Mouse (Mus musculus) embryonic facial prominence, embryonic 11.5 days (tissue): ENCODE data around the gene Wdr4. TPM values are rescaled to one million over a fixed set of nuclear protein-coding genes. Genes with fewer than 3 reads are reported as not detected.

Source experiments
- ATAC-seq: fragments of 200-750 bp; cut with Nextera tagmentation; replicated peaks from 2 replicates; pipeline ENCODE4 v1.8.0; 2017; ENCODE audit warnings: low read depth; ENCODE audit not compliant: insufficient number of reproducible peaks, low FRiP score, low TSS enrichment
- DNase-seq: peaks from one replicate; pipeline ENCODE4 v3.0.0-alpha.2; 2015; ENCODE audit warnings: low spot score
- H3K27ac ChIP-seq: fragments of 300-500 bp; sonication (generic); replicated peaks from 2 replicates; pipeline ENCODE4 v1.5.1; 2014; ENCODE audit warnings: mild to moderate bottlenecking, low read depth, low read length, control low read depth
- H3K27me3 ChIP-seq: fragments of 300-500 bp; sonication (generic); 2 replicates; pipeline ENCODE4 v1.6.1; 2014; ENCODE audit warnings: mild to moderate bottlenecking, low read length, moderate library complexity, mixed read lengths; ENCODE audit not compliant: control insufficient read depth, insufficient read depth
- H3K36me3 ChIP-seq: fragments of 300-500 bp; sonication (generic); replicated peaks from 2 replicates; pipeline ENCODE4 v1.6.1; 2014; ENCODE audit warnings: low read depth, mild to moderate bottlenecking, low read length, moderate library complexity, mixed read lengths; ENCODE audit not compliant: control insufficient read depth, insufficient read depth
- H3K4me1 ChIP-seq: fragments of 300-500 bp; sonication (generic); 2 replicates; pipeline ENCODE4 v1.6.1; 2014; ENCODE audit warnings: low read length, mixed read lengths; ENCODE audit not compliant: control insufficient read depth, insufficient read depth
- H3K4me2 ChIP-seq: fragments of 300-500 bp; sonication (generic); 2 replicates; pipeline ENCODE4 v1.6.1; 2014; ENCODE audit warnings: low read depth, mild to moderate bottlenecking, control low read depth, low read length, moderate library complexity
- H3K4me3 ChIP-seq: fragments of 300-500 bp; sonication (generic); 2 replicates; pipeline ENCODE4 v1.5.1; 2014; ENCODE audit warnings: low read depth, low read length, control low read depth
- H3K9ac ChIP-seq: fragments of 300-500 bp; sonication (generic); replicated peaks from 2 replicates; pipeline ENCODE4 v1.6.1; 2014; ENCODE audit warnings: mild to moderate bottlenecking, control low read depth, low read length
- H3K9me3 ChIP-seq: fragments of 300-500 bp; sonication (generic); replicated peaks from 2 replicates; pipeline ENCODE4 v1.6.1; 2016; ENCODE audit warnings: mild to moderate bottlenecking, low read length, inconsistent platforms, mixed read lengths; ENCODE audit not compliant: control insufficient read depth
- WGBS: fragments of 180-500 bp; shearing (Covaris S2); extraction: QIAGEN DNeasy Blood & Tissue Kit; methylation state at CpG from one replicate; pipeline ENCODE4 v1.1.7; 2014; 5-methylcytosine and 5-hydroxymethylcytosine counted together
- polyA plus RNA-seq: library from polyadenylated mRNA; unstranded; fragments of >200 nt; fragmentation: Nextera tagmentation; extraction: Ambion mirVana; gene quantifications from 2 replicates; pipeline ENCODE4 v1.2.1, GENCODE M21; 2014

The Wdr4 gene
- polyA plus RNA-seq, 1 experiment from 2014 or later, result 34.6 TPM

DNA sequence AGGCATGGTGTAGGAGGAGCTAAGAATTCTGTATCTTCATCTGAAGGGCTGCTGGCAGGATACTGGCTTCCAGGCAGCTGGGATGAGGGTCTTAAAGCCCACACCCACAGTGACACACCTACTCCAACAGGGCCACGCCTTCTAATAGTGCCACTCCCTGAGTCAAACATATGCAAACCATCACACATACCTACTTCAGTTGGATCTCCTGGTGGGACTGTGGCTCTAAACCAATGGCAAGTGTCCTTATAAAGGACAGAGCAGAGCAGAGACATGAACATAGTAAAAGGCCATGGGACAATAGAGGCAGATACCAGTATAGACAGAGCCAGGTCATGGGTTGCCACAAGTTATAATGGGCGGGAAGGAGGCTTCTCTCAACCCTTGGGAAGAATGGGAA lies 57.3 kb downstream of the Wdr4 start:
- WGBS, result 78% methylated on average over 2 of the region's 2 CpGs
- no peak for DNase-seq
- H3K9ac ChIP-seq, result no peak overlapping the region
- H3K4me2 ChIP-seq, result no peak overlapping the region
- no peak overlapping the region for H3K4me3 ChIP-seq
- H3K4me1 ChIP-seq, result no peaks in the 10 kb centered on the region
- no peaks in the 10 kb centered on the region for H3K9me3 ChIP-seq
- no peaks in the 10 kb centered on the region for H3K27me3 ChIP-seq
- no peaks in the 10 kb centered on the region; the same call in 1 of the 2 replicates for H3K36me3 ChIP-seq
- H3K27ac ChIP-seq, result no peak overlapping the region
- no peak for ATAC-seq

- Histone ChIP-seq H3K9ac (no peak overlapping the region), H3K27ac (no peak overlapping the region), H3K36me3 (no peaks in the 10 kb centered on the region; the same call in 1 of the 2 replicates), H3K27me3 (no peaks in the 10 kb centered on the region), H3K4me2 (no peak overlapping the region), H3K9me3 (no peaks in the 10 kb centered on the region), H3K4me1 (no peaks in the 10 kb centered on the region), H3K4me3 (no peak overlapping the region)
- no peak for ATAC-seq
- WGBS, result 63% methylated on average over 4 of the region's 4 CpGs
- no peak for DNase-seq
Observed at GRCm38 (mm10) chr17:31460416-31460815, 59.4 kb downstream of the Wdr4 start.

DNA sequence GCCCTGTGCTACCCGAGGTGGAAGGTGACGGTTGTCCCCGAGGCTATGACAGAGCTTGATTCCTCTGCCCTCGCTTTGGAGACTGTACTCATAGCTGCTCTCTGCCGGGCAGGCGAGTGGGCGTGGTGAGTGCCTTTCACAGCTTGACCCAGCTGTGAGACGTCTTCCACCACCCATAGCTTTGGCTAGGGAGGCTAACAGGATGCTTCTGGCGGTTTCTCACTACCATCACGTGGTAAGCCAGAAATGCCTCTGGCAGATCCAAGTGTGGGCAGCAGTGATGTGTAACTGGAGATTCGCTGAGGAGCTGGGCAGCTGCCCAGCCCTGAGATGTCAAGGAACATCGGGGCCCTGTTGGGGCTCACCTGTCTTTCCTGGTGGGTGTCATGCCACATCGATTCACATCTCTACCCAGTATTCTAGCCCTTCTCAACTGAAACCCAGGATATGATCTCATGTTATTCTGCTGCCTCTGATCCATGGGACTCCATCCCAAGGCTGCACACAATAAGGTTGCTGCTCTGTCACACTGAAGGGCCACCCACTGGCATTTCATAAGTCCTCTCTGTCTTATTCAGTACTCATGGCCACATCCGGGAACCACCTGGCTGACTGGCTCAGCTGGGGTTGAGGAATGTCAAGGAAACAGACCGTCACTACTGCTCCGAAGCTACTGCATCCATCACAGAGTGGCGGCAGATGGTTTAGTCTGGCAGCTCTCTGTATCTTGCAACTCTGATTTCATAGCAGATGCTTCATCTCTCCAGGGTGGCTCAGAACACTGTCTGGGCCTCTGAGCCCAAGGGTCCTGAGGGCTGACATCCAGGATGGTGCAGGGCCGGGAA lies 62.8 kb downstream of the Wdr4 start:
- ATAC-seq, result no peak
- 72% methylated on average over 18 of the region's 18 CpGs for WGBS

GRCm38 (mm10) chr17:31454056-31454455 lies 65.7 kb downstream of the Wdr4 start:
- DNase-seq (no peak), ATAC-seq (no peak)
- Histone ChIP-seq H3K9ac (no peak overlapping the region), H3K27me3 (no peaks in the 10 kb centered on the region), H3K4me1 (no peaks in the 10 kb centered on the region), H3K27ac (no peak overlapping the region), H3K4me3 (no peak overlapping the region), H3K9me3 (no peaks in the 10 kb centered on the region), H3K4me2 (no peak overlapping the region), H3K36me3 (no peaks in the 10 kb centered on the region)
- 75% methylated on average over 9 of the region's 9 CpGs for WGBS

More for the DNA sequence above, 62.8 kb downstream of the Wdr4 start:
- no peaks in the 10 kb centered on the region; the same call in 1 of the 2 replicates for H3K36me3 ChIP-seq
- DNase-seq, result no peak
- no peak overlapping the region for H3K27ac ChIP-seq
- H3K4me1 ChIP-seq, result no peaks in the 10 kb centered on the region
- no peak overlapping the region for H3K4me2 ChIP-seq
- no peaks in the 10 kb centered on the region for H3K9me3 ChIP-seq
- H3K27me3 ChIP-seq, result no peaks in the 10 kb centered on the region
- no peak overlapping the region for H3K4me3 ChIP-seq
- H3K9ac ChIP-seq, result no peak overlapping the region

GRCm38 (mm10) chr17:31453476-31453875 lies 66.3 kb downstream of the Wdr4 start:
- no peaks in the 10 kb centered on the region for H3K27me3 ChIP-seq
- DNase-seq, result no peak
- WGBS, result 82% methylated on average over 3 of the region's 3 CpGs
- no peak overlapping the region for H3K9ac ChIP-seq
- no peaks in the 10 kb centered on the region for H3K36me3 ChIP-seq
- H3K4me1 ChIP-seq, result no peaks in the 10 kb centered on the region
- ATAC-seq, result no peak
- no peak overlapping the region for H3K27ac ChIP-seq
- no peak overlapping the region for H3K4me2 ChIP-seq
- H3K4me3 ChIP-seq, result no peak overlapping the region
- no peaks in the 10 kb centered on the region for H3K9me3 ChIP-seq

GRCm38 (mm10) chr17:31452816-31453215 lies 67.0 kb downstream of the Wdr4 start:
- Histone ChIP-seq H3K36me3 (no peaks in the 10 kb centered on the region), H3K4me2 (no peak overlapping the region), H3K4me3 (no peak overlapping the region), H3K27me3 (no peaks in the 10 kb centered on the region), H3K9ac (no peak overlapping the region), H3K27ac (no peak overlapping the region), H3K9me3 (no peaks in the 10 kb centered on the region), H3K4me1 (no peaks in the 10 kb centered on the region)
- no peak for DNase-seq
- no peak for ATAC-seq
- 67% methylated on average over 2 of the region's 2 CpGs for WGBS

GRCm38 (mm10) chr17:31451179-31451708 lies 68.5 kb downstream of the Wdr4 start:
- 43% methylated on average over 8 of the region's 8 CpGs for WGBS
- Histone ChIP-seq H3K9ac (no peak overlapping the region; the same call in 1 of the 2 replicates), H3K36me3 (no peaks in the 10 kb centered on the region), H3K4me1 (no peaks in the 10 kb centered on the region), H3K4me2 (no peak overlapping the region), H3K27me3 (no peaks in the 10 kb centered on the region), H3K4me3 (no peak overlapping the region), H3K27ac (no peak overlapping the region), H3K9me3 (no peaks in the 10 kb centered on the region)
- DNase-seq, result no peak
- ATAC-seq, result no peak

DNA sequence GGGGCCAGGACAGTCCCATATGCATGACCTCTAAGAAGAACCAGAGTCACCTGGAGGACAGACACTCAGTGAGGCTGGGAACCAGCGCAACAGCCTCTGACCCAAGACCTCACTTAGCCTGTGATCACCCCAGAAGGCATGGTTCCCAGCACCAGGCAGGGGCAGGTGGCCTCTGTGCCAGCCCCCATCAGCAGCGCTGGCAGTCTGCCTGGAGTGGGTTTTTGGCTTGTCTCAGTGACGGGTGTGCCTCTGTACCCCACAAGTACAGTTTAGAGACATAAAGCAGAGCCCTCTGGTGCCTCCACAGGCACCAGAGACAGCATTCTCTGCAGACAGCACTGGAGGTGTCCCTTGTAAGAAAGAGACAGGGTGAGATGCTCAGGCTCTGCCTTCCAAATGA lies 69.6 kb downstream of the Wdr4 start:
- ATAC-seq, result no peak
- H3K4me2 ChIP-seq, result no peak overlapping the region
- no peaks in the 10 kb centered on the region for H3K4me1 ChIP-seq
- WGBS, result 71% methylated on average over 3 of the region's 3 CpGs
- H3K9me3 ChIP-seq, result no peaks in the 10 kb centered on the region
- no peaks in the 10 kb centered on the region for H3K27me3 ChIP-seq
- no peaks in the 10 kb centered on the region for H3K36me3 ChIP-seq
- no peak overlapping the region for H3K4me3 ChIP-seq
- H3K27ac ChIP-seq, result no peak overlapping the region
- DNase-seq, result no peak
- no peak overlapping the region for H3K9ac ChIP-seq
